Mouse (Mus musculus) CH12.LX (cell line): ENCODE results near the gene Spns3. TPM values are rescaled to one million over a fixed set of nuclear protein-coding genes. Genes with fewer than 3 reads are reported as not detected.

Experiments used
- DNase-seq: peaks from one replicate; pipeline ENCODE4 v3.0.0-alpha.2; 2013; ENCODE audit errors: extremely low read depth
- H3K27ac ChIP-seq: 2 replicates; pipeline ENCODE4 v1.5.1; 2012; ENCODE audit warnings: low read depth, mild to moderate bottlenecking, control low read depth, moderate library complexity; ENCODE audit not compliant: insufficient read depth
- H3K27me3 ChIP-seq: replicated peaks from 2 replicates; pipeline ENCODE3; 2012; ENCODE audit warnings: inconsistent platforms
- H3K36me3 ChIP-seq, 2 experiments: replicated peaks in 1 of 2; 2 replicates each; pipeline versions ENCODE3 to v1.6.1; 2012; ENCODE audit warnings: inconsistent platforms in 1 of 2, low read length in 1 of 2, mild to moderate bottlenecking in 1 of 2, mixed read lengths in 1 of 2, moderate library complexity in 1 of 2; ENCODE audit not compliant: control insufficient read depth in 1 of 2, insufficient read depth in 1 of 2
- H3K4me1 ChIP-seq, 2 experiments: 2 replicates each; pipeline ENCODE4 v1.6.1; 2012; ENCODE audit warnings: inconsistent platforms in 1 of 2, moderate library complexity in 1 of 2; ENCODE audit not compliant: insufficient read depth in 2 of 2, control insufficient read depth in 1 of 2
- H3K4me2 ChIP-seq: 2 replicates; pipeline ENCODE4 v1.6.1; 2012; ENCODE audit warnings: low read depth, mild to moderate bottlenecking, control low read depth; ENCODE audit not compliant: poor library complexity, insufficient read depth, severe bottlenecking
- H3K4me3 ChIP-seq, 3 experiments: fragments of 150-350 bp in 1 of 3; sonication (generic) in 1 of 3; replicated peaks in 1 of 3; 2 replicates each; pipeline versions ENCODE3 to v1.5.1; 2011 to 2012; ENCODE audit warnings: low read depth in 2 of 3, low read length in 2 of 3, mild to moderate bottlenecking in 2 of 3, moderate library complexity in 2 of 3, control low read depth in 1 of 3, improper control_type of control experiment in 1 of 3, inconsistent platforms in 1 of 3, mixed read lengths in 1 of 3; ENCODE audit not compliant: poor library complexity in 1 of 3
- H3K79me2 ChIP-seq: replicated peaks from 2 replicates; pipeline ENCODE4 v1.6.1; 2012; ENCODE audit warnings: mild to moderate bottlenecking, moderate library complexity; ENCODE audit not compliant: control insufficient read depth, poor library complexity, insufficient read depth, severe bottlenecking; ENCODE audit errors: extremely low read depth
- H3K9ac ChIP-seq: 2 replicates; pipeline ENCODE4 v1.6.1; 2012; ENCODE audit warnings: low read depth, mild to moderate bottlenecking, control low read depth, moderate library complexity; ENCODE audit not compliant: insufficient read depth
- H3K9me3 ChIP-seq: replicated peaks from 2 replicates; pipeline ENCODE3; 2012; ENCODE audit warnings: low read length, inconsistent platforms, mixed read lengths
- BHLHE40 ChIP-seq: IDR thresholded peaks from 2 replicates; pipeline ENCODE4 v1.6.1; 2011; ENCODE audit warnings: mild to moderate bottlenecking, low read depth, low read length, improper control_type of control experiment
- CHD1 ChIP-seq: IDR thresholded peaks from 2 replicates; pipeline ENCODE4 v1.6.1; 2012; ENCODE audit warnings: low read depth, low read length, improper control_type of control experiment, inconsistent platforms
- CHD2 ChIP-seq: IDR thresholded peaks from 2 replicates; pipeline ENCODE4 v1.6.1; 2011; ENCODE audit warnings: low read length, improper control_type of control experiment
- ELF1 ChIP-seq: IDR thresholded peaks from 2 replicates; pipeline ENCODE4 v1.6.1; 2014; ENCODE audit warnings: low read depth, mild to moderate bottlenecking, inconsistent platforms, low read length, improper control_type of control experiment
- EP300 ChIP-seq: IDR thresholded peaks from 2 replicates; pipeline ENCODE4 v1.6.1; 2011; ENCODE audit warnings: low read length, improper control_type of control experiment
- ETS1 ChIP-seq: conservative IDR thresholded peaks from 2 replicates; pipeline ENCODE4 v1.6.1; 2012; ENCODE audit warnings: low read depth, mild to moderate bottlenecking, inconsistent platforms, low read length, improper control_type of control experiment, moderate library complexity
- HCFC1 ChIP-seq: IDR thresholded peaks from 2 replicates; pipeline ENCODE4 v1.6.1; 2012; ENCODE audit warnings: low read depth, mild to moderate bottlenecking, inconsistent platforms, low read length, improper control_type of control experiment
- IRF4 ChIP-seq: IDR thresholded peaks from 2 replicates; pipeline ENCODE4 v1.6.1; 2014; ENCODE audit warnings: low read depth, mild to moderate bottlenecking, inconsistent platforms, low read length, improper control_type of control experiment
- JUN ChIP-seq: IDR thresholded peaks from 2 replicates; pipeline ENCODE4 v1.6.1; 2011; ENCODE audit warnings: low read depth, mild to moderate bottlenecking, low read length, improper control_type of control experiment, moderate library complexity; ENCODE audit not compliant: insufficient read depth
- JUND ChIP-seq: conservative IDR thresholded peaks from 2 replicates; pipeline ENCODE4 v1.6.1; 2011; ENCODE audit warnings: low read depth, low read length, improper control_type of control experiment
- MAFK ChIP-seq: IDR thresholded peaks from 2 replicates; pipeline ENCODE4 v1.6.1; 2011; ENCODE audit warnings: low read length, improper control_type of control experiment; ENCODE audit not compliant: insufficient replicate concordance
- MAZ ChIP-seq: IDR thresholded peaks from 2 replicates; pipeline ENCODE4 v1.6.1; 2012; ENCODE audit warnings: low read depth, mild to moderate bottlenecking, inconsistent platforms, low read length, improper control_type of control experiment, moderate library complexity
- MEF2A ChIP-seq: IDR thresholded peaks from 2 replicates; pipeline ENCODE4 v1.6.1; 2014; ENCODE audit warnings: low read depth, mild to moderate bottlenecking, inconsistent platforms, low read length, improper control_type of control experiment, borderline replicate concordance
- NELFE ChIP-seq: IDR thresholded peaks from 2 replicates; pipeline ENCODE4 v1.6.1; 2011; ENCODE audit warnings: low read depth, low read length, improper control_type of control experiment
- POLR2AphosphoS2 ChIP-seq: IDR thresholded peaks from 2 replicates; pipeline ENCODE4 v1.6.1; 2011; ENCODE audit warnings: low read depth, low read length, improper control_type of control experiment
- SIN3A ChIP-seq: IDR thresholded peaks from 2 replicates; pipeline ENCODE4 v1.6.1; 2012; ENCODE audit warnings: low read length, improper control_type of control experiment, inconsistent platforms
- SMC3 ChIP-seq: IDR thresholded peaks from 2 replicates; pipeline ENCODE4 v1.6.1; 2011; ENCODE audit warnings: low read depth, low read length, improper control_type of control experiment
- TBP ChIP-seq: conservative IDR thresholded peaks from 2 replicates; pipeline ENCODE4 v1.6.1; 2011; ENCODE audit warnings: low read depth, low read length, improper control_type of control experiment
- TCF12 ChIP-seq: IDR thresholded peaks from 2 replicates; pipeline ENCODE4 v1.6.1; 2014; ENCODE audit warnings: low read depth, mild to moderate bottlenecking, inconsistent platforms, low read length, improper control_type of control experiment
- UBTF ChIP-seq: IDR thresholded peaks from 2 replicates; pipeline ENCODE4 v1.6.1; 2012; ENCODE audit warnings: low read depth, mild to moderate bottlenecking, inconsistent platforms, low read length, improper control_type of control experiment, moderate library complexity
- USF2 ChIP-seq: conservative IDR thresholded peaks from 2 replicates; pipeline ENCODE4 v1.6.1; 2011; ENCODE audit warnings: low read depth, low read length, improper control_type of control experiment
- ZNF384 ChIP-seq: IDR thresholded peaks from 2 replicates; pipeline ENCODE4 v1.6.1; 2012; ENCODE audit warnings: low read depth, low read length, improper control_type of control experiment, inconsistent platforms
- dilution Hi-C: fragments of 300-500 bp; cut with MboI; formaldehyde crosslinking; loops from 2 replicates; pipeline ENCODE4 v1.14.3; 2020; ENCODE audit warnings: low sequenced_read_pairs; ENCODE audit not compliant: extremely low pct_unique_long_range_greater_than_20kb, extremely low pct_ligation_motif_present
- in situ Hi-C: fragments of 300-500 bp; cut with MboI; formaldehyde crosslinking; loops from 3 replicates; pipeline ENCODE4 v1.14.3; 2019; ENCODE audit warnings: low sequenced_read_pairs, low pct_ligation_motif_present, low pct_unique_long_range_greater_than_20kb, mixed read lengths
- polyA plus RNA-seq: library from polyadenylated mRNA; unstranded; fragments of >175 nt; gene quantifications from 2 replicates; pipeline ENCODE4 v1.2.1, GENCODE M21; 2012; ENCODE audit warnings: low read depth; ENCODE audit not compliant: insufficient read length
- total RNA-seq, 2 experiments: library from RNA; depleted of rRNA; stranded (reverse); fragments of 300-350 nt in 1 of 2; fragments of >200 nt in 1 of 2; gene quantifications; 2 replicates each; pipeline ENCODE4 v1.2.3; 2012 to 2014

The Spns3 gene
- total and polyA plus RNA-seq, 3 experiments, result 0.21 to 1.8 (median 1.0) TPM

GRCm38 (mm10) chr11:72507651-72508050 lies 42.7 kb downstream of the Spns3 start:
- in situ Hi-C loops, result no loop called here

GRCm38 (mm10) chr11:72504016-72504797 lies 46.1 kb downstream of the Spns3 start:
- Histone ChIP-seq H3K27ac (no peak overlapping the region), H3K4me1 (peaks cover 0 to 34% of the 10 kb centered on the region in 2 experiments; a peak in 2 of 4 replicates), H3K4me2 (no peak overlapping the region), H3K27me3 (peaks cover 11% of the 10 kb centered on the region), H3K4me3 (no peak overlapping the region), H3K9me3 (no peaks in the 10 kb centered on the region), H3K79me2 (no peaks in the 10 kb centered on the region), H3K36me3 (no peaks in the 10 kb centered on the region), H3K9ac (no peak overlapping the region)
- in situ Hi-C loops, result no loop called here
- dilution Hi-C loops, result no loop called here
- TF ChIP-seq TCF12 (no peak), JUND (no peak), SIN3A (no peak), SMC3 (no peak), JUN (no peak), ETS1 (no peak), TBP (no peak), BHLHE40 (no peak), ELF1 (no peak), ZNF384 (no peak), POLR2AphosphoS2 (no peak), USF2 (no peak), CHD2 (no peak), UBTF (no peak), MAFK (no peak)
- no peak for DNase-seq

More at GRCm38 (mm10) chr11:72507651-72508050, 42.7 kb downstream of the Spns3 start:
- dilution Hi-C loops, result no loop called here
- H3K4me1 ChIP-seq, result peaks cover 0 to 11% of the 10 kb centered on the region in 2 experiments; a peak in 1 of 4 replicates
- no peaks in the 10 kb centered on the region for H3K36me3 ChIP-seq
- H3K79me2 ChIP-seq, result no peaks in the 10 kb centered on the region
- H3K4me2 ChIP-seq, result no peak overlapping the region
- H3K9me3 ChIP-seq, result no peaks in the 10 kb centered on the region
- no peak overlapping the region for H3K27ac ChIP-seq
- H3K9ac ChIP-seq, result no peak overlapping the region
- no peak for DNase-seq
- no peak for TF ChIP-seq MEF2A
- no peak for TF ChIP-seq CHD1
- TF ChIP-seq MAZ, result no peak
- TF ChIP-seq UBTF, result no peak
- no peak for TF ChIP-seq POLR2AphosphoS2
- TF ChIP-seq IRF4, result no peak
- TF ChIP-seq SIN3A, result no peak
- no peak for TF ChIP-seq EP300
- TF ChIP-seq HCFC1, result no peak
- TF ChIP-seq NELFE, result no peak
- peaks cover 13% of the 10 kb centered on the region for H3K27me3 ChIP-seq
- no peak overlapping the region for H3K4me3 ChIP-seq
